Mouse (Mus musculus) heart, adult 2 months (tissue): ENCODE results near the gene Sgpp1.

Experiments used
- CTCF ChIP-seq: fragments of 200-600 bp; IDR thresholded peaks from 2 replicates; pipeline ENCODE4 v1.8.1; 2022; ENCODE audit warnings: antibody characterized with exemption, mild to moderate bottlenecking, moderate library complexity
- EP300 ChIP-seq: fragments of 200-500 bp; IDR thresholded peaks from 2 replicates; pipeline ENCODE4 v1.6.1; 2011; ENCODE audit warnings: low read depth, low read length, control low read depth; ENCODE audit not compliant: insufficient read depth
- POLR2A ChIP-seq: fragments of 200-500 bp; IDR thresholded peaks from 2 replicates; pipeline ENCODE4 v1.6.1; 2011; ENCODE audit warnings: mild to moderate bottlenecking, low read depth, low read length, control low read depth; ENCODE audit not compliant: insufficient read depth

- TF ChIP-seq CTCF (no peak), EP300 (no peak), POLR2A (no peak)
Measured at GRCm38 (mm10) chr12:75709506-75709905, 26.0 kb downstream of the Sgpp1 start.
